Mouse (Mus musculus) urinary bladder, adult 2 months (tissue): ENCODE data around the gene Fndc11. TPM values are rescaled to one million over a fixed set of nuclear protein-coding genes. Genes with fewer than 3 reads are reported as not detected.
A peak's percentile ranks its signal among the peaks of the same experiment; 100 is the strongest.
"Not testable (repeated sequence)": the region's sequence is repeated elsewhere in the genome, so short reads cannot be mapped to it uniquely, and the experiment has no call there.

ENCODE experiments used
- DNase-seq: peaks from one replicate; pipeline ENCODE4 v3.0.0; 2022; ENCODE audit warnings: low spot score
- polyA plus RNA-seq: library from polyadenylated mRNA; depleted of rRNA; stranded (reverse); fragments of >200 nt; gene quantifications from 2 replicates; pipeline ENCODE4 v1.2.3, GENCODE M21; 2012; rRNA removed

The Fndc11 gene
- polyA plus RNA-seq = 0.23 and 0.27 TPM in 2 replicates

DNA sequence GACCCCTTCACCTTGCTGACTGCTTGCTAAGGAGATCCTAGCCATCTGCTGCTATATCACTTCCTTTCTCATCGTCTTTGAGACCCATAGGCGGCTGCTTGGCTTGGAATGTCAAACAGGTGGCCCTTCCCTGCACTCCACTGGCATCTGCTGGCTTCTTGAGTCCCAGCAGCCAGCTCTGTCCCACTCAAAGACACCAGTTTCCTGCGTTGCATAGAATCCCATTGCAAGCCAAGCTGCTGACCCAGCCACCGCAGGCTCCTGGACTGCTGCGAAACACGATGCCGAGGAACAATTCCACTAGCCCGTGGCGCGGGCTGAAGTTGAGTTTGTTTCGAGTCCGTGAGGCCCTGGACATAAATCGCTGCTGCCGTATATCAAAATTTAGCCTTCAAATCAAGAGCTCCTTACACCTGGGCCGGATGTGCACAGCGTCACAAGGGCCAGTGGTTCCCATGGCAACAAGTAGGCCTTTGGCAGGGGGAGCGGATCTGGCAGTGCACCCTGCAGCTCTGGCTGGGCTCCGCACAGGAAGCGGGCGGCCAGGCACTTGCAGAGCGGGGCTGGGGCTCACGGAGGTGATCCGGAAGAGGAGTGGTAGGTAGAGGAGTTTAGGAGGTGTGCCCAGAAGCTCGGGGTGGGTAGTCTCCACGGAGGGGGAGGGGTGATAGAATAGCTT is at the start of gene Fndc11:
TSS of gene Fndc11 (plus strand) at position 476 of the 679 bp plus-strand sequence.
- peak; percentile 52 for DNase-seq

DNA sequence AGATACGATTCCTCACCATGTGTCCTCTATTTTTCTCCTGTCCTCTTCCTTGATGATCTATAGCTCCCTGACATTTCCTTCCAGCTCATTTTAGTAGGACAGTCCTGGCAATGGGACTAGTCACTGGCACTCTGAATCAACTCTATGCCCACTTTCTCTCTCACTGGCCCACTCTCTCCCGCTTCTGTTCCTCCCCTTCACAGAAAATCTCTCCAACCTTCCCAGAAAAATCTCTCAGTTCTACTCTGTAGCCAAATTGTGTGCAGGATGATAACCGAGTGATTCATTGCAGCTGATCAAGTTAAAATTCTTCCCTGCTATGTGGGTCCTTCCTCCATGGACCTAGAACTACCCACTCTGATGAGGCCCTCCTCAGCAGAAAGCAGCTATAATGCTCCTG is 45.2 kb upstream of the Fndc11 start:
- DNase-seq = no peak

DNA sequence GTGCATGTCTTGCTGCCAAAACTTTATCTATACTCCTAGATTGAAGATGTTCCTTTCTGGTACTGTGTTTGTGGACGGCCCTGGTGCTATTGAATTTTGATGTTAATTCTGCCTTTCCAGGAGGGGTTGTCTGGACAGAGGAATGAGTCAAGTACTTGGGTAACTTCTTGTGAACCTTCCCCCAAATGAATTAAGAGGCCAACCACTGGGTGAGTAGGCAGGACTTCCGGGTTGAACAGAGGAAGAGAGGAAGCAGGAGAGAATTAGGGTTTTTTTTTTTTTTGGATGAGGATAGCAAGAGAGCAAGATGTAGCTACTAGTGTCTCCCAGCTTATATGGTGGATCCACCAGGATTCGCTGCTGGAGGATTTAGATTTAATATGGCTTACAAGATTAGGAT is 41.8 kb upstream of the Fndc11 start:
- DNase-seq = no peak

DNA sequence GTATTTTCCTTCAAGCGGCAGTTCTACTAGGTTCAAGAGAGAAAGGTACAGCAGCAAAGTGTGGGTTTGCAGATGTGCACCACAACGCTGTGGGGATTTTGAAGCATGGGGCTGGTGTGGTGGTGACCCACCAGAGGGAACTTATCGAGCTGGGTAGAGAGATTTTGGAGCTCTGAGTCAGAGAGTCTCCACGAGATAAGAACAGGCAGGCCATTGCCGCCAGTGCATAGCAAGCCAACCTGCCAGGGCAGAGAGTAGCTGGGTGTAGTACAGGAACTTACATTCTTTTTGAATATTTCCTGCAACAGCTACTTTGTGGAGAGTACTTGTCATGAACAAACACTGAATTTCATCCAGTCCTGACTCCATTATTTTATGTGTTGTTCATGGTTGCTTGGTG is 41.3 kb upstream of the Fndc11 start:
- no peak for DNase-seq

DNA sequence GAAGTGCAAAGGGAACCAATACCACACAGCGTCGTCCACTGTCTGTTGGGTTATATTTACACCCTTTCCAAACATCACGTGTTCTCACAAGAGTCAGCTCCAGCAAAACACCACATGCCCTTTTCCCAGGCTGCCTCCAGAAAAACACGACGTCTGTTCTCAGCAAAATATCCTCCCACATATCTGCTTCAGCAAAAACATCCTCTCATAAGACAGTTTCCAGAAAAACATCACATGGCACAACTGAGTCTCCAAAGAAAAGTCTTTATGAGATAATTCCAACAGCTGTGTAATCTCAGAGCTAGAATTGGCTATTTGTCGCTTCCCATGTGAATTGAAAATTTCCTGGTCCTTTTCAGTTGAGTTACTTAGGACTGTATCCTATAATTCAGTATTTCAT is 38.9 kb upstream of the Fndc11 start:
- DNase-seq = no peak

DNA sequence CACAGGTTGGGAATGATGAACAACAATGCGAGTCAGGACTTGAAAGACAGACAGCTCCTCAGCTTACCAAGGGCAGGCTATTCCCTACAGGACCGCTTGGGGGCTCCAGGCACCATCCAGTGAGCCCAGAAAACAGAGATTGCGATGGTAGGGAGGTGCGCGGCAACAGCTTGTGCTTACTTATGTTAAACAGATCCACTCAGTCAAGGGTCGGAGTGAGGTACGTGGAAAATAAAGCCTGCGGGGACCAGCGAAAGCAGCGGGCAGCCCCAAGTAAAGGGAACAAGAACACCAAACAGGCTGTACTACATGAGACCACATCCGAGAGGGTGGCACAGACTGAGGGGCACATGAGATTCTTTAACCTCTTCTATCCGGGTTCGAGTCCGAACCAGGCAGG is 33.2 kb upstream of the Fndc11 start:
- peak; percentile 62 for DNase-seq

DNA sequence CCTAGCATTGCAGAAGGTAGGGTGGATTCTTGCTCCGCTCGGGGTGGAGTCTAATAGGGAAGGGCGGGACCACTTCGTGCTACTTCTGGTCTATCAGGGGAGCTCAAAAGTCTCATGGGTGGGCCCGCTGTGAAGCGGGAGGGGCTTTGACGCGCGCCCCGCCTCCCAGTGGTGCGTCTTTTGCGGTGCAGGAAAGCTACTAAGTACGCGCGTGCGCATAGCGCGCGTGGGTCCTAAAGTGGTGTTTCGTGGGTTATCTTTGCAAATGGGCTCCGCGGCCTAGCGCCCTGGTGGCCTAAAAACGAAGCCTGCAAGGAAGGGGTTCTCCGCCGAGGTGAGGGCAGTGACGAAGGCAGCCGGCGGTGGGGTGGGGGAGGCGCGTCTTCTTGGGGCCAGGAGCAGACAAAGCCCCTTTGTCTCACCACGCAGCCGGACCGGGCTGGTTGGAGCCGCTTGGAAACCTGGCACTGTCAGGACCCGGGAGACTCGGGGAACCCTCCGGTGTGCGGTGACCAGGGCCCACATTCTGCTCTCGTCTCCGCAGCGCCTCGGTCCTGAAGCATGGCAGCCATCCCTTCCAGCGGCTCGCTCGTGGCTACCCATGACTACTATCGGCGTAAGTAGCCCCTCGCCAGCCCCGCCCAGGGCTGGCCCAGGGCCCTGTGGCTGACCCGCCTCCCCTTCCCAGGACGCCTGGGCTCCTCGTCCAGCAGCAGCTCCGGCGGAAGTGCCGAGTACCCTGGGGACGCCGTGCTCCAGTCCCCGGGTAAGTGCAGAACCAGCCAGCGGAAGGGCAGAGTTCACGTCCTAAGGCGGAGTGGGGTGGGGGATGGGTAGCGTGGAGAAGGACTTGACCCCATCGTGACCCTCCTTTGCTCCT is 32.5 kb upstream of the Fndc11 start, which contains the start of gene Ppdpf:
TSS of gene Ppdpf (plus strand) at position 127 of the 880 bp plus-strand sequence.
- DNase-seq = peak; percentile 77

DNA sequence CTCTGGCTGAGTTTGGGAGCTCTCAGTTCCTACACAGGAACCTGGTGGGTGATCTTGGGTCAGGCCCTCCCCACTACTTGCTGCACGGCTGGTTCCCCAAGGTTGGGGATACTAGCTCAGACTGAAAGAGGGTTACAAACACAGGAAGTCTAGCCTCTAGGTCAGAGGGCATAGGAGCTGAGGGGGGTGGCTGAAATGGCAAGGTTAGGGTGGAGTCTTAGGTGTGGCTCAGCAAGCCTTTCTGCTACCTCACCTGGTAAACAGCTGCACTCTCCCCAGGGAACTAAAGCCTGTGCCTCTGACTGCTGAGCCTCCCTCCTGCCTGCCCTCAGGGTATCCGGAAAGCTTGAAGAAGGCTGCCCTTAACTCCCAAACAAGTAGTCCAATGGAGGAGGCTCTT is 31.1 kb upstream of the Fndc11 start:
- peak; percentile 33 for DNase-seq

DNA sequence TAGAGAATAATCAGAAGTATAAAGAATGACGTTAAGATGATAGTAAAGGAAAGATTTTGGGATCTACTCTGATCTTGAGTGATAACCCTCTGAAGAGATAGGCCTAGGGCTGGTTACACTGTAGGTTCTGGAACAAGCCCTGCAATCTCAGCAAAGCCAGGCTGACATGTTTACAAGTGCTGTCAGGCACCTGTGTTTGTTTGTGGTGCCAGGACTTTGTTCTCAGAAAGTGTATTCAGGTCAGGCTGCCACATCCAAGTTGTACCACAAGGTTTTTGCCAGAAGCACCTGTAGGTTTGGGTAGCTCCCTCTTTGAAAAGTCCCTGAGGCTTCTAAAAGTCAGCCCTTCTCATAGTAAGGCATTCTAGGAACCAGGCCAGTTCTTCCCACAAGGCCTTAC is 30.5 kb upstream of the Fndc11 start:
- DNase-seq = no peak

DNA sequence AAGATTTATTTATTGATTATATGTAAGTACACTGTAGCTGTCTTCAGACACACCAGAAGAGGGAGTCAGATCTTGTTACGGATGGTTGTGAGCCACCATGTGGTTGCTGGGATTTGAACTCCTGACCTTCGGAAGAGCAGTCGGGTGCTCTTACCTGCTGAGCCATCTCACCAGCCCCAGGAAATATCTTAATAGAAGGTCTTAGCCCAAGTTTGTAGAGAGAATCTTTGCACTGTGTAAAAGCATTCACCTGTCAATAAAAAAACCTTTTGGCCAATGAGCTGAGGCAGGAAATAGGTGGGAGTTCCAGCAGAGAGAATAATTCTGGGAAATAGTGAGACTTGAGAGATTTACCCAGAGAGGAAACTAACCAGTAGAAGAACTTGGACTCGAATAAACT is 28.4 kb upstream of the Fndc11 start:
- not testable (repeated sequence) for DNase-seq

DNA sequence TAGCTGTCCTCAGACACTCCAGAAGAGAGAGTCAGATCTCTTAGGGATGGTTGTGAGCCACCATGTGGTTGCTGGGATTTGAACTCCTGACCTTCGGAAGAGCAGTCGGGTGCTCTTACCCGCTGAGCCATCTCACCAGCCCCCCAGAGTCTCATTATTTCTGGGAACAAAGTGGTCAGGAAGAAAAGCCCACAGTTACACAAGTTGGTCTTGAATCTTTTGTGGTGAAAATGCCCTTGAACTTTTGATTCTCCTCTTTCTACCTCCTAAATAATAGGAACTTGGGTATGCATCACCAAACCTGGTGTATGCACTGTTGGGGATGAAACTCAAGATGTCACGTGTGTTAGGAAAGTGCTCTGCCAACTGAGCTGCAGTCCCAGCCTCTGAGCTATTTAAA is 27.9 kb upstream of the Fndc11 start:
- no peak for DNase-seq

DNA sequence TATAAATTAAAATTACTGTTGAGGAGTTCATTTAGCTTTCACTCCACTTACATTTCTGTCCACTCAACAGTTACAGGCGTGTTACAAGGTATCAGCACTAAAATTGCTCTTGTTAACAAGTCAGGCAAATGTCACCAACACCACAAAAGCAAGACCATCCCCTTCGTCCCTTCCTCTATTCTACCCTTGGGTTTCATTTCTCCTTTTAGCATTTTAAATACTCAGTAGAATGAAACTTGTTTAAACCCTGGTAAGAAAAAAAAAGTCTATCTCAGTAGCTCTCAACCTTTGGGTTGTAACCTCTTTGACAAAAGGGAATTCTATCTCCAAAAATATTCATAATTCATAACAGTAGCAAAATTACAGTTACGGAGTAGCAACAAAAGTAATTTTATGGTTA is 26.8 kb upstream of the Fndc11 start:
- DNase-seq = no peak

DNA sequence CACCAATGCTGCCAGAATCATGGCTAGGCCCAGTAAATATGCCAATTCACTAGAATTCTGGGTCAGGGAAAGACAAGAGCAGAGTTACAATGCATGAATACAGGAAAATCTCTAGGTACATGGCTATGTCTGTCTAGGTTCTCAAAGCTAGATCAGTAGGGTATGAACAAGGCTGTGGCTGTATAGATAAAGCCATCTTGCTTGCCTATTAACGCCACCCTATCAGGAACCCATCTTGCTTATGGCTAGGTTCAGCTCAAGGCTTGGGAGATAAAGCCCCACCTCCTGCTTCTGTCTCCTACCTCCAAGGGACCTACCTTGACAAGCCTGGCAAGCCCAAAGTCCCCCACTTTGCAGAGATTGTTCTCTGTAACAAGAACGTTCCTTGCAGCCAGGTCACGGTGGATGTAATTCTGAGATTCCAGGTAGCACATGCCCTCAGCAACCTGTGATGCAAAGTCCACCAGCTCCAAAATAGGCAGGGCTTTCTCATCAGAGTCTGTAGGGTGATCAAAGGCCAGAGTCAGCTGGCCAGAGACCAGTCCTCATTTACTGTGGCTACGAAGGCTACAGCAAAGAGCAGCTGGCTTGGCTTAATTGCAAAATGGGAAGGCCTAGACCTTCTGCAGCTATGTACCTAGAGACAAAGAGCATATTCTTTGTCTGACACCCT is 23.0 kb upstream of the Fndc11 start:
- no peak for DNase-seq

DNA sequence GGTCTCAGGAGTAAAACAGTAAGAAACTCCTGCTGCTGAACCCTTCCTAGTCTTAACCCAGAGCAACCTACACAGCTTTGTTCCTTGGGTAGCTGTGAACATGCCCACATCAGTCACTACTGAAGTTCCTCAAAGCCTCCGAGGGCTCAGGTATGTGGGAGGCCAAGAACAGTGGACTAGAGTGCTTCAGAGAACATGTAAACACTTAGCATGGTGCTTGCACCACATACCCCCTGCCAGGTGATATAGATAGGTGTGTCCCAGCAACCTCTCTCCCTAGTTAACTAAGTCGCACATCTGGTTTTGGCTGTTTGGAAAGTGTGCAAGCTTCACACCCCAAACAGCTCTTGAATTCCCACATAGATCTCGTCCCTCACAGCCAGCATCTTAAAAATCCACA is 18.2 kb upstream of the Fndc11 start:
- DNase-seq = no peak

DNA sequence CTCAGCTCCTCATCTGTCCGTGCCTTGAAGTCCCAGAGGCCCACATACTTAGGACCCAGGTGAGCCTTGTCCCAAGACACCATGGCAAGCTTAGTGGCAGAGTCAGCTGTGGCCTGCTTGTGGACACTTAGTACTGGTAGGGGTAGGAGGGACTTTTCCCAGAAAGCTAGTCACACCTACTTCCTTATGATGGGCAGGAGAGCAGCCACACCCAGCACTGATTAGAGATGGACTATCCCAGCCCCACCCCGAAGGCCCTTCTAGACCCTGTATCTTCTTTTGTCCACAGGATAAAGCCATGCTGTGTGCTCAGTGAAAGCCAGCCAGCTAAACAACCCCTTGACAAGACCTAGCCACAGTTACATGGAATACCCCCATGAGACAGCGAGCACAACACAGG is 17.4 kb upstream of the Fndc11 start, which contains the start of gene Ptk6:
TSS of gene Ptk6 (minus strand) at position 368 of the 400 bp plus-strand sequence.
- DNase-seq = no peak

DNA sequence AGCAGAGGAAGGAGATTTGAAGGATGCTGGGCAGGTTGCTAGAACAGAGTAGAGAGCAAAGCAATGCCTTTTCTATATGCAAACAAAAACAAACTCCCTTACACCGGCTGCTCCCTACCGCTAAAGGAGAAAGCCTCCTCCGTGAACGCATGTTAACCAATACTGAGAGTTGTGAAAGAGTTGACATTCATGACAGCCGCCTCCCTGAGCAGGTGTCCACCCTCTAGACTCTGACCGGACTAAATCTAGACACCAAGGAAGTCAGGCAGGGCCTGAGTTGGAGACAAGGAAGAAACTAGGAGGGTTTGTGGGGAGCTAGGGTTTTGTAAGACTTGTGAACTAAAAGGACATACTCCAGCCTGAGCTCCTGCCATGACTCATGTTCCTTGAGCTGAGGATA is 16.9 kb upstream of the Fndc11 start:
- DNase-seq = no peak

DNA sequence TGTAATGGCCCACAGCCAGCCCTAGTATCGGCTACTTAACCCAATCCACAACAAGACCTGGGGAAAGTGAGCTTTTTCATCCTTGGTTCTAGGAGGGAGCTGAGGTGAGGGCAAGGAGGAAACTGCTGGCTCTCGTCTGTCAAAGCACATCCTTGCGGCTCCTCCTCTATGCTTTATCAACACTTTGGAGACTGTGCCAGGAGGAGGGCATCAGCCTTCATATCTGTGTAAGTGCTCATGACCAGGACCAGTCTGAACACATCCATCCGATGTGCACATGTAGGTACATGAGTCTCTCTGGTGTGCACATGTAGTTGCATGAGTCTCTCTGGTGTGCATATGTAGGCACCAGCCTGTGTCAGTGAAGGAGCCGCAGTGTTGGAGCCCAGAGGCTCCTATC is 14.1 kb upstream of the Fndc11 start:
- no peak for DNase-seq

DNA sequence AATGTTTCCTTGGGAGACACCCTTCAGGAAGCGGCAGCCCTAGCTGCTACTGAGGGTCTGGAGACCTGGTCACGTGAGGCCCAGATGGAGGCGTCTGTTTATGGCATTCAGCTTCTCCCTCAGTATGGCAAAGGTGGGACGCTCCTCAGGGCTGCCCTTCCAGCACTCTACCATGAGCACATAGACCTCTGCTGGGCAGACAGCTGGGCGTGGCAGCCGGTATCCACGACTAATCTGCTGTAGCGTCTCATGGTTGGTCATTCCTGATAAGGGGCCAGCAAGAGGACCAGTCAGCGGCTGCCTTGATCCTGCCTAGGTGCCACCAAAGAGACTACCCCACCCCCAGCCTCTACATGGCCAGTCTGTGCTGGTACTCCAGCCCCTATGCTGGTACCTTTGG is 13.7 kb upstream of the Fndc11 start:
- no peak for DNase-seq

DNA sequence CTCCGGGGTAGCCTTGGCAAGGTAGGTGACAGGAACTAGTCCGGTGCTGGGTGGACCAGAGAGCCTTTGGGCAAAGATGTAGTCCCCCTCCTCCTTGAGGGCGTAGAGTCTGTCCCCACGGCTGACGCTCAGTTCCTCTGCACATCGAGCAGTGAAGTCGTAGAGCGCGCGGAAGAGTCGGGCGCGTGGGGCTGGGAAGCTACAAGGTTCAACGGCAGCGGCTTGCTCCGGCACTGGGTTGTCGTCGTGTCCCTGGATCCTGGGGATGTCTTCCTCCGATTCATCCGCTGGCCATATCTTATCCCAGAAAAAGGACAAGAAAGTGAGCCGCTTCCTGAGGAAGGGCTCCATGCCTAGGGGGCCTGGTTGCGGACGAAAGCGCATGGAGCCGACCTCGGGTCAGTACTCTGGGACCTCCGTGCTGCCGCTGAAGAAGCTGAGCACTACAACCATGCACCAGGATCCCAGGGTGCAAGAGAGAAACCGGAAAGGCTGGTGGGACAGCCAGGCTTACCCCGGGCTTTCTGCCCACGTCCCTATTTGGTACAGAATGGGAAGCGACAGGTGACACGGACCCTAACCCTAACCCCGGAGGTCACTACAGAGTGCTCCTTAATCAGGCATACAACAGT is 7.3 kb upstream of the Fndc11 start:
- no peak for DNase-seq

DNA sequence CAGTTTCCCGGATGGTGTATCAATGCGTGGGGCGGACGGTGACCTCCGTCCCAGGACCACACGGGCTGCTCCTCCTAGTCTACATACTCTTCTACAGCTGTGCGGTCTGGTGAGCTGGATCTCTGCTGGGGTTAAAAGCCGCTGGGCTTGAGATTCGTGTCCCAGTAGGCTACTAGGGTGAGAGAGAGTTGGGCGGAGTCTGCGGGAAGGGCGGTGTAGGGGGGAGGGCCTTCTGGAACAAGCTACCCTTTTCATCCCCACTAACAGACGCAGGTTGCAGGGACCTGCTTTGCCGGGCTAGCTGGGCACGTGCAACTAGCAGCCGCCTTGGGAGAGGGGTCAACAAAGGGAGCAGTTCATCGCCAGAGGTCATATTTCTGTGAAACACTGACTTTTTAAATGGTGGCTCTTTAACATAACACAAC is 6.8 kb upstream of the Fndc11 start, which contains the start of gene Srms:
TSS of gene Srms (minus strand) at position 165 of the 425 bp plus-strand sequence.
- no peak for DNase-seq

DNA sequence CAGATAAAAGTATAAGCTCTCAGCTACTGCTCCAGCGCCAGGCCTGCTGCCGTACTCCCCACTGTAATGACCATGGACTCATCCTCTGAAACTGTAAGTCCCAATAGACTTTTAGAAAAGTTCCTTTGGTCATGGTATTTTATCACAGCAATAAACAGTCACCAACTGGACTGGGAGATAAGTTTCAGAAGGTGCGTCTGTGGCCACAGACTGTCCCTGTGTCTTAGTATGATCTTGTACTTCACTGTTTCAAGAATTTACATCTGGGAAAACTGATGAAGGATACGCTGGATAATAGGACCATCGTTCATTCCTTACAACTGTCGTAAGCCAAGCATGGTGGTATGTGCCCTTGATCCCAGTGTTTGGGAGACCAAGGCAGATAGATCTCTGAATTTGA is 3.8 kb upstream of the Fndc11 start:
- no peak for DNase-seq
